Mouse (Mus musculus): Measurements from ENCODE around the gene Hoxa11.

- TF ChIP-seq CTCF (IDR thresholded peaks at IDR 0.05) (no peak), EP300 (IDR thresholded peaks at IDR 0.05) (no peak)
Measured at GRCm38 (mm10) chr6:52260654-52261575, 15.3 kb upstream of the Hoxa11 start, which contains the start of gene Hoxa13.
